Mouse (Mus musculus) embryonic fibroblast, embryonic 13.5 days (primary cell): ENCODE measurements around the gene Cbr1.

ENCODE experiments used
- CTCF ChIP-seq: IDR thresholded peaks from 2 replicates; pipeline ENCODE4 v1.5.1; 2011; ENCODE audit warnings: mild to moderate bottlenecking, control low read depth, low read length, moderate library complexity, borderline replicate concordance; ENCODE audit not compliant: insufficient read depth
- POLR2A ChIP-seq: IDR thresholded peaks from 2 replicates; pipeline ENCODE4 v1.6.1; 2011; ENCODE audit warnings: low read depth, mild to moderate bottlenecking, control low read depth, low read length, moderate library complexity

- TF ChIP-seq CTCF (no peak), POLR2A (no peak)
Observed at GRCm38 (mm10) chr16:93586382-93586781, 19.3 kb upstream of the Cbr1 start.
